Comparison of ENCODE assay signal across 27 mouse cellular contexts in genomic region chr7:126644914-126645313, GRCm38 (mm10). TPM values are rescaled to one million over a fixed set of nuclear protein-coding genes. Genes with fewer than 3 reads are reported as not detected.
A peak's percentile ranks its signal among the peaks of the same experiment; 100 is the strongest.
DNase-seq lines count a peak whose midpoint lies in the region; ATAC-seq and TF ChIP-seq lines count a peak whose summit lies in the region.
"Had no signal": no experiment of that assay in that cellular context is flagged by ENCODE, and none has a peak within 500 bp of the region (broad histone marks: within the 10 kb centered on the region; RNA-seq: fewer than 3 reads in every experiment).

No protein-coding gene starts in this region.

- peaks cover 3% of the 10 kb centered on the region for H3K79me2 ChIP-seq in MEL (ENCODE audit: control insufficient read depth, insufficient read depth, low read length, poor library complexity)

- H3K4me3 ChIP-seq in gastrocnemius, adult 2 months = no peak overlapping the region; the same call in 1 of the 2 replicates
- no peak overlapping the region for H3K4me3 ChIP-seq in kidney, adult 2 months (ENCODE audit: insufficient read depth, low read depth, low read length)
- H3K4me3 ChIP-seq in kidney, embryonic 15.5 days (replicated peaks) = no peak overlapping the region
- no peak overlapping the region for H3K4me3 ChIP-seq in MEL (ENCODE audit: control insufficient read depth in 1 of 2, insufficient read depth in 1 of 2, low read depth in 2 of 2, low read length in 2 of 2)
- H3K4me3 ChIP-seq: embryonic facial prominence, embryonic 15.5 days; erythroblast, embryonic 14.5 days; forebrain, embryonic 10.5 days; forebrain, embryonic 15.5 days; heart, embryonic 13.5 days; hindbrain, embryonic 12.5 days had no signal

- peak; percentile 34 to 61; a peak in 3 of 4 replicates for TF ChIP-seq EP300 in MEL (IDR thresholded peaks at IDR 0.05; ENCODE audit: low read depth in 1 of 2, low read length in 2 of 2)

- no peak for DNase-seq in gastrocnemius, adult 2 months
- no peak for DNase-seq in gastrocnemius, adult 18-20 months (ENCODE audit: low spot score)
- peak; percentile 28 for DNase-seq in kidney, adult 2 months
- peak; percentile 49 for DNase-seq in 416B (ENCODE audit: low read depth)
- DNase-seq in MEL (ENCODE audit: low read depth, low spot score) = no peak
- no peak for DNase-seq in lung, postnatal 14 days
- no peak for DNase-seq in left cerebral cortex, postnatal 10 days (ENCODE audit: extremely low spot score in 1 of 2, low spot score in 2 of 2)
- DNase-seq: adrenal gland, postnatal 25 days; cerebellum, adult 11 months; cerebellum, adult 8-10 months; cerebellum, postnatal 14 days; embryo, embryonic 11 days; gastrocnemius, postnatal 25 days had no signal

- H3K4me1 ChIP-seq in kidney, adult 2 months (ENCODE audit: control insufficient read depth, insufficient read depth, low read length) = no peaks in the 10 kb centered on the region; the same call in 1 of the 2 replicates
- peaks cover 3% of the 10 kb centered on the region for H3K4me1 ChIP-seq in kidney, embryonic 15.5 days
- peaks cover 2 to 18% of the 10 kb centered on the region in 2 experiments for H3K4me1 ChIP-seq in MEL (ENCODE audit: control insufficient read depth in 1 of 2, insufficient read depth in 2 of 2, low read length in 2 of 2)

- no peak for TF ChIP-seq RAD21 in MEL (IDR thresholded peaks at IDR 0.05; ENCODE audit: low read depth, low read length)

- peak overlapping the region; percentile 76 for H3K27ac ChIP-seq in gastrocnemius, adult 2 months
- H3K27ac ChIP-seq in kidney, adult 2 months (ENCODE audit: insufficient read depth, low read depth, low read length) = peak overlapping the region; percentile 19; the same call in 1 of the 2 replicates
- H3K27ac ChIP-seq in kidney, embryonic 15.5 days = no peak overlapping the region
- H3K27ac ChIP-seq in MEL (ENCODE audit: control insufficient read depth, low read depth, low read length) = no peak overlapping the region
- H3K27ac ChIP-seq: embryonic facial prominence, embryonic 15.5 days; forebrain, embryonic 10.5 days; forebrain, embryonic 15.5 days; heart, embryonic 13.5 days; hindbrain, embryonic 12.5 days had no signal

- ATAC-seq in kidney, embryonic 15.5 days (replicated peaks; ENCODE audit: low FRiP score) = no peak
- ATAC-seq: forebrain, embryonic 15.5 days; hindbrain, embryonic 16.5 days; inflammation-experienced regulatory T-cells, adult 6 months; intestine, postnatal 0 days had no signal

- no peaks in the 10 kb centered on the region for H3K27me3 ChIP-seq in kidney, adult 2 months (replicated peaks; ENCODE audit: control insufficient read depth, insufficient read depth, low read length)
- no peaks in the 10 kb centered on the region for H3K27me3 ChIP-seq in kidney, embryonic 15.5 days
- H3K27me3 ChIP-seq in MEL (ENCODE audit: control insufficient read depth in 1 of 2, insufficient read depth in 2 of 2, low read length in 2 of 2) = no peaks in the 10 kb centered on the region
- H3K27me3 ChIP-seq: embryonic facial prominence, embryonic 15.5 days; forebrain, embryonic 15.5 days; heart, embryonic 13.5 days; hindbrain, embryonic 12.5 days had no signal

- no peaks in the 10 kb centered on the region for H3K9me3 ChIP-seq in kidney, embryonic 15.5 days (replicated peaks)
- no peaks in the 10 kb centered on the region for H3K9me3 ChIP-seq in MEL (replicated peaks; ENCODE audit: insufficient read depth, low read length)
- H3K9me3 ChIP-seq: embryonic facial prominence, embryonic 15.5 days; forebrain, embryonic 10.5 days; forebrain, embryonic 15.5 days; G1E; heart, embryonic 13.5 days; hindbrain, embryonic 12.5 days had no signal

- H3K9ac ChIP-seq in kidney, embryonic 15.5 days = no peak overlapping the region
- H3K9ac ChIP-seq in MEL (ENCODE audit: control insufficient read depth, low read depth, low read length, poor library complexity, severe bottlenecking) = no peak overlapping the region
- H3K9ac ChIP-seq: embryonic facial prominence, embryonic 15.5 days; forebrain, embryonic 15.5 days; heart, embryonic 13.5 days; hindbrain, embryonic 12.5 days had no signal

- no peak for TF ChIP-seq POLR2A in kidney, adult 2 months (IDR thresholded peaks at IDR 0.05; ENCODE audit: low read depth, low read length)
- TF ChIP-seq POLR2A in MEL (IDR thresholded peaks at IDR 0.05; ENCODE audit: control insufficient read depth in 1 of 2, insufficient read depth in 1 of 2, low read depth in 1 of 2, low read length in 2 of 2, poor library complexity in 1 of 2) = no peak

- intact Hi-C loops in gastrocnemius, adult 2 months (cut with DNase I) = no loop called here
- intact Hi-C loops in left cerebral cortex, postnatal 10 days (cut with DNase I) = loop anchor here (5.0 kb wide), 1 partner anchor 42 kb away; no protein-coding TSS in a partner anchor

- H3K4me2 ChIP-seq in kidney, embryonic 15.5 days = no peak overlapping the region
- H3K4me2 ChIP-seq: embryonic facial prominence, embryonic 15.5 days; forebrain, embryonic 15.5 days; heart, embryonic 13.5 days; hindbrain, embryonic 12.5 days had no signal

- TF ChIP-seq CTCF in gastrocnemius, adult 2 months (IDR thresholded peaks at IDR 0.05) = no peak
- TF ChIP-seq CTCF in kidney, adult 2 months (conservative IDR thresholded peaks at IDR 0.05; ENCODE audit: insufficient read depth, insufficient read length, low read depth, low read length) = no peak
- no peak for TF ChIP-seq CTCF in MEL (IDR thresholded peaks at IDR 0.05 in 2 of 3, conservative IDR thresholded peaks at IDR 0.05 in 1 of 3; ENCODE audit: control insufficient read depth in 1 of 3, insufficient read depth in 1 of 3, low read depth in 2 of 3, low read length in 3 of 3, poor library complexity in 1 of 3, severe bottlenecking in 1 of 3)

- no peaks in the 10 kb centered on the region for H3K36me3 ChIP-seq in kidney, adult 2 months (ENCODE audit: control insufficient read depth, insufficient read depth, low read length)
- no peaks in the 10 kb centered on the region for H3K36me3 ChIP-seq in kidney, embryonic 15.5 days
- H3K36me3 ChIP-seq in MEL (ENCODE audit: control insufficient read depth in 1 of 2, insufficient read depth in 2 of 2, low read length in 2 of 2) = peaks cover 0 to 12% of the 10 kb centered on the region in 2 experiments; a peak in 2 of 4 replicates
- H3K36me3 ChIP-seq: embryonic facial prominence, embryonic 15.5 days; forebrain, embryonic 10.5 days; forebrain, embryonic 15.5 days; G1E; heart, embryonic 13.5 days; hindbrain, embryonic 12.5 days had no signal

TF ChIP-seq in MEL, 35 proteins besides CTCF, POLR2A, EP300 and RAD21 (continues in another document):
- TF ChIP-seq JUND (IDR thresholded peaks at IDR 0.05; ENCODE audit: low read depth, low read length) (no peak), GATA1 (IDR thresholded peaks at IDR 0.05; ENCODE audit: low read depth, low read length) (peak; percentile 58; the same call in 1 of the 2 replicates), RCOR1 (IDR thresholded peaks at IDR 0.05; ENCODE audit: low read depth, low read length) (peak; percentile 63), ETS1 (IDR thresholded peaks at IDR 0.05; ENCODE audit: low read depth, low read length) (peak; percentile 85), TAL1 (IDR thresholded peaks at IDR 0.05; ENCODE audit: low read length) (peak; percentile 54)

RNA-seq across cellular contexts. Expression of gene Sgf29, which starts 4.2 kb away (rescaled TPM):
- 10 to 100 TPM; 30.0 to 34.1 TPM for total RNA-seq in gastrocnemius, adult 2 months (2021)
- total RNA-seq in gastrocnemius, adult 18-20 months (2021) = 10 to 100 TPM; 29.1 to 33.1 TPM
- 28.1 and 34.7 TPM in 2 replicates for polyA plus RNA-seq in kidney, adult 2 months (2012; rRNA removed)
- 48.2 and 55.0 TPM in 2 replicates for polyA plus RNA-seq in kidney, embryonic 15.5 days (2015; fragmentation: Nextera tagmentation; extraction: Ambion mirVana)
- total RNA-seq in MEL (2012; rRNA removed) = 56.1 and 81.7 TPM in 2 replicates
- polyA plus RNA-seq in MEL (2012; ENCODE audit: insufficient read depth in 1 of 2, insufficient read length in 2 of 2, low read depth in 1 of 2, low replicate concordance in 2 of 2, missing spikeins in 1 of 2) = 100 to 1,000 TPM in 1 of 2 experiments, not detected in 1; 117 TPM
- 10 to 100 TPM; 32.8 to 42.3 TPM for total RNA-seq in left cerebral cortex, postnatal 10 days (2021)

RNA-seq across cellular contexts. Expression of gene Nupr1, which starts 14.3 kb away (rescaled TPM):
- total RNA-seq in gastrocnemius, adult 2 months (2021) = 10 to 100 TPM in 1 of 2 experiments, 1 to 10 TPM in 1; 8.8 to 10.9 TPM
- total RNA-seq in gastrocnemius, adult 18-20 months (2021) = 1 to 10 TPM; 7.5 to 8.8 TPM
- 29.2 and 36.4 TPM in 2 replicates for polyA plus RNA-seq in kidney, adult 2 months (2012; rRNA removed)
- 9.7 and 13.6 TPM in 2 replicates for polyA plus RNA-seq in kidney, embryonic 15.5 days (2015; fragmentation: Nextera tagmentation; extraction: Ambion mirVana)
- total RNA-seq in MEL (2012; rRNA removed) = 1.8 and 9.5 TPM in 2 replicates
- polyA plus RNA-seq in MEL (2012; ENCODE audit: insufficient read depth in 1 of 2, insufficient read length in 2 of 2, low read depth in 1 of 2, low replicate concordance in 2 of 2, missing spikeins in 1 of 2) = 10 to 100 TPM in 1 of 2 experiments, not detected in 1; 11.0 TPM
- total RNA-seq in left cerebral cortex, postnatal 10 days (2021) = 1 to 10 TPM; 8.7 to 8.9 TPM

RNA-seq across cellular contexts. Expression of gene Sult1a1, which starts 31.3 kb away (rescaled TPM):
- 10 to 100 TPM; 16.6 to 16.8 TPM for total RNA-seq in gastrocnemius, adult 2 months (2021)
- 10 to 100 TPM; 11.1 to 15.9 TPM for total RNA-seq in gastrocnemius, adult 18-20 months (2021)
- 29.0 and 30.1 TPM in 2 replicates for polyA plus RNA-seq in kidney, adult 2 months (2012; rRNA removed)
- 6.2 and 8.3 TPM in 2 replicates for polyA plus RNA-seq in kidney, embryonic 15.5 days (2015; fragmentation: Nextera tagmentation; extraction: Ambion mirVana)
- total RNA-seq in MEL (2012; rRNA removed) = not detected in 2 replicates
- polyA plus RNA-seq in MEL (2012; ENCODE audit: insufficient read depth in 1 of 2, insufficient read length in 2 of 2, low read depth in 1 of 2, low replicate concordance in 2 of 2, missing spikeins in 1 of 2) = under 1 TPM in 1 of 2 experiments, not detected in 1; 0.36 TPM
- 1 to 10 TPM; 2.7 to 8.2 TPM for total RNA-seq in left cerebral cortex, postnatal 10 days (2021)
- polyA plus RNA-seq: erythroblast, embryonic 14.5 days; G1E had no signal

RNA-seq across cellular contexts. Expression of gene Il27, which starts 50.2 kb away (rescaled TPM):
- total RNA-seq in gastrocnemius, adult 2 months (2021) = not detected
- total RNA-seq in gastrocnemius, adult 18-20 months (2021) = under 1 TPM in 1 of 2 experiments, not detected in 1; 0.31 TPM
- polyA plus RNA-seq in kidney, adult 2 months (2012; rRNA removed) = 0.13 TPM in 1 of 2 replicates, not detected in the other
- polyA plus RNA-seq in kidney, embryonic 15.5 days (2015; fragmentation: Nextera tagmentation; extraction: Ambion mirVana) = not detected in 2 replicates
- total RNA-seq in MEL (2012; rRNA removed) = not detected in 2 replicates
- under 1 TPM in 1 of 2 experiments, not detected in 1; 0.07 TPM for polyA plus RNA-seq in MEL (2012; ENCODE audit: insufficient read depth in 1 of 2, insufficient read length in 2 of 2, low read depth in 1 of 2, low replicate concordance in 2 of 2, missing spikeins in 1 of 2)
- not detected for total RNA-seq in left cerebral cortex, postnatal 10 days (2021)
- total RNA-seq: adrenal gland, postnatal 25 days; G1E; gastrocnemius, postnatal 25 days; heart, postnatal 25 days had no signal
- polyA plus RNA-seq: embryonic facial prominence, embryonic 11.5 days; embryonic facial prominence, embryonic 15.5 days; erythroblast, embryonic 14.5 days; forebrain, embryonic 10.5 days; forebrain, embryonic 15.5 days; frontal cortex, adult 2 months; G1E; heart, embryonic 13.5 days; hindbrain, embryonic 12.5 days; hindbrain, embryonic 16.5 days; inflammation-experienced regulatory T-cells, adult 6 months; intestine, postnatal 0 days had no signal

RNA-seq across cellular contexts. Expression of gene Bola2, which starts 50.3 kb away (rescaled TPM):
- 10 to 100 TPM; 35.1 to 36.9 TPM for total RNA-seq in gastrocnemius, adult 2 months (2021)
- 10 to 100 TPM; 37.1 to 42.2 TPM for total RNA-seq in gastrocnemius, adult 18-20 months (2021)
- polyA plus RNA-seq in kidney, adult 2 months (2012; rRNA removed) = 63.9 and 67.2 TPM in 2 replicates
- polyA plus RNA-seq in kidney, embryonic 15.5 days (2015; fragmentation: Nextera tagmentation; extraction: Ambion mirVana) = 144 and 146 TPM in 2 replicates
- total RNA-seq in MEL (2012; rRNA removed) = 138 and 163 TPM in 2 replicates
- polyA plus RNA-seq in MEL (2012; ENCODE audit: insufficient read depth in 1 of 2, insufficient read length in 2 of 2, low read depth in 1 of 2, low replicate concordance in 2 of 2, missing spikeins in 1 of 2) = 100 to 1,000 TPM in 1 of 2 experiments, not detected in 1; 436 TPM
- 100 to 1,000 TPM; 118 to 124 TPM for total RNA-seq in left cerebral cortex, postnatal 10 days (2021)

Comparison
In these comparisons a context has a peak if more than half of its experiments do, and no peak if none do; other contexts are left out.
1. H3K27ac ChIP-seq: peak in gastrocnemius, adult 2 months (single experiment) and kidney, adult 2 months (single experiment); none in kidney, embryonic 15.5 days (single experiment) and MEL (single experiment).
2. DNase-seq: peak in kidney, adult 2 months (single experiment) and 416B (single experiment); none in gastrocnemius, adult 2 months (single experiment), gastrocnemius, adult 18-20 months (single experiment), MEL (single experiment), lung, postnatal 14 days (single experiment) and left cerebral cortex, postnatal 10 days (0 of 2).